Mouse (Mus musculus): Measurements from ENCODE around the gene Zswim3.
"Not testable (repeated sequence)": the region's sequence is repeated elsewhere in the genome, so short reads cannot be mapped to it uniquely, and the experiment has no call there.

The Zswim3 gene

DNA sequence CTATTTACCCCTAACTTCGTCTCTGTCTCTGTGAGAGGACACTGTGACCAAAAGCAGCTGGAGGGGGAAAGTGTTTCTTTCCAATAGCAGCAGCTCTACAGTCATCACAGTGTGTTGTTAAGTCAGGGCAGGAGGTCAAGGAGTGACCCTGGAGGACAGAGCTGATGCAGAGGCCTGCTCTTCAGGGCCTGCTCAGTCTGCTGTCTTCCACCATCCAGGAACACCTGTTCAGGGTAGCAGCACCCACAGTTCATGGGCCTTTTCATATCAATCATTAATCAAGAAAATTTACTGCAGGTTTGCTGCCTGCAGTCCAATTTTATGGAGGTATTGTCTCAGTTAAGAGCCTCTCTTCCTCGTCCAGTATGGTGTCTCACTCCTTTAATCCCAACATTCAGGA lies 8.7 kb downstream of the Zswim3 start:
- no peak for DNase-seq (ENCODE audit: low spot score)

DNA sequence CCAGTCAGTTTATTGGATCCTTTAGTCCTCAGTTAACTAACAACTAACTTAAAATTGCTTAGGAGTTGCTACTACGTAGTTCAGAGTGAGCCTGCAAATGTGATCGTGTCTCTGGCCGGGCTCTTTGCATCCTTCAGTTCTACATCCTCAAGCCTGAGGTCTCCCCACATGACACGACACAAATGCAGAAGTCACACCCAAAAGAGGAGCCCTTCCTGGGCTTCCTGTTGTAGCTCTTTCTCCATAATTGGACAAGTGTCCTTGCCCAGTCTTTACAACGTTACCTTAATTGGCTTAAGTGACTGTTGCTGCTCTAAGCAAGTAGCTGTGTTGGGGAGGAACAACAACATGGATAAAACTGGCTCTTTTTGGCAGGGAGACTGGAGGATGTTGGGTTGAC lies 10.4 kb downstream of the Zswim3 start:
- no peak for DNase-seq (ENCODE audit: low spot score)

DNA sequence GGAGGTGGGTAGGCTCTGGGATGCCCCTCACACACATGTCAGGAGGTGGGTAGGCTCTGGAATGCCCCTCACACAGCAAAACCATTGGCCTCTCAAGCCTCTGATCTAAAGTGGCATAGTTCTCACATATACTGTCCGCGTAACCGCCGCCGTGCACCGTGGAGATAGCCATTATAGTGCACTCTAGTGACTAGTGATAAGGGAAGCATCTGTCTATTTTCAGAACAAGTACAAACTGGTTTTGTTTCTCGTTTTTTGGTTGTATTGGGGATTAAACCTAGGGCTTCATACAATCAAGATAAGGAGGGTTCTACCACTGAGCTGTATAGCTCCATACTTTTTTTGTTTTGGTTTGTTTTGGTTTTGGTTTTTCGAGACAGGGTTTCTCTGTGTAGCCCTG lies 10.9 kb downstream of the Zswim3 start:
- DNase-seq (ENCODE audit: low spot score) = no peak

DNA sequence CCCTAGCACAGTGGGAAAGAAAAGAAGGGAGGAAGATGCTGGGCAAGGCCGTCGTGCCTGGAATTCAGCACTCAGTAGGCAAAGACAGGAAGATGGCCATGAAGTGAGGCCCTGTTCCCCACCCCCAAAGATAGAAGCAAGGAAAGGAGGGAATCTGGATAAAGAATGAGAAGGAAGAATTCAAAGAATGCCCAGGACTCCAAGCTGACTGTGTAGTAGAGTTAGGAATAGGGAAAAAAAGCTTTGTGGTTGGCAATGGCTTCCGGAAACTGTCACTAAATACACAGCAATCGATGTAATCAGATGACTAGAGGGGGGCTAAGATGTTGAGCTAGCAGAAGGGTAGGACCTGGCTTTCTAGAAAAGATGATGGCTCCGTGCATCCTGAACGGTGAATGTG lies 12.3 kb downstream of the Zswim3 start:
- DNase-seq (ENCODE audit: low spot score) = no peak

DNA sequence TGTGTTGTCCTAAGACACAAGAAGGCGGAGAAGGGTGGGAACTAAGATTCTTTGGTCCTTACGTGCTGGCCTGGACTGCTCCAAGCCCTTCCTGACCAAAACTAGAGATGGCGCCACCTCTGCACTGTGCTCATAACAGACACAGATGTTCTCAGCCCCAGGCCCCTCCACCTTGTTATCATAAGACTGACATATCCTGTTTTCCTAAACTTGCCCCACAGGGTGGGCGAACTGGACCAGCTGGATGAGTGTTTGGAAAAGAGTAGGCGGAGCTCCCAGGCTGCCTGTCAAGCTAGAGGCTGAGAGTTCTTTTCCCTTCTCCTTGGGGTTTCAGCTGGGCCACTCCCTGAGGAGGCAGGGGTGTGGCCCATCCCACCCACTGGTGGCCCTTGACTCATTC lies 12.8 kb downstream of the Zswim3 start:
- DNase-seq (ENCODE audit: low spot score) = no peak

DNA sequence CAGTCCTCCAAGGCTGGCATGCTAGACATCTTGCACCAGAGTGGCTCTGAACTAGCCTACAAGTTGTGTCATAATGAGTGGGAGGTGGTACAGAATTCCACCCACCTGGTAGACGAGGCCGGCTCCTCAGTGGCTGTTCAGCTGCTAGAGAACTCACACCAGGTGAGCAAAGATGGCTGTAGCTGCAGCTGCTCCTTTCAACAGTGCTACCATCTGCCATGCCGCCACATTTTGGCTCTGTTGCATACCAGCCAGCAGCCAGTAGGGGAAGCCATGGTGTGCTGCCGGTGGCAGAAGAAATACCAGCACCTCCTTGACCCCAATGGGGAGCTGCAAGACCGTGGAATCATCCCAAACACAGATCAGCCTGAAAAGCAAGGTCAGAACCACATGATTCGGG lies 16.2 kb downstream of the Zswim3 start:
- no peak for DNase-seq (ENCODE audit: low spot score)

DNA sequence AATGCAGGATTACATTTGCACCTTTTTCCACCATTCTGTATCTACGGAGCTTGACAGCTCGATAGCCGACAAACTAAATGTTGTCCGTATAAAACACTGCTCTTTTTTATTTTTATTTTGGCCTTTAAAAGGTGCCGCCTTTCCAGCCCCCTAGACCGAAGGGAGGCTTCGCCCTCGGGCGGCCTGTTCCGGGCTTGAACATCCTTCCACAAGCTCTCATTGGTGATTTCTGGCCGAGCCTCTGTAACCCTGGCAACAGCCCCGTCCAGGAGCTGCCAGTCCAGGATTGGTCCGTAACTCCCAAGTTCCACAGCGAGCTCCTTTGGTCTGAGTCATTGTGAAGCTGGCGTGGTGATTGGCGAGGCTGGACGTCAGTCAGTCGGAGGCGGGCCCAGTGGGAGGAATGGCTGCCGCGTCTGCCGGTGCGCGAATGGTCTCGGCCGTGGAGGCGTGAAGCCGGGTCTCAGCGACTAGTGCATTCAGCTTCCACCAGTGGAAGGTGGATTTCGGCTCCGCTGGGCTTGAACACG lies 17.8 kb downstream of the Zswim3 start, which contains the start of gene Zswim1:
Gene Zswim1, plus strand, starts transcription at position 51 of the 530 bp plus-strand sequence.
- peak; percentile 100 for DNase-seq (ENCODE audit: low spot score)

DNA sequence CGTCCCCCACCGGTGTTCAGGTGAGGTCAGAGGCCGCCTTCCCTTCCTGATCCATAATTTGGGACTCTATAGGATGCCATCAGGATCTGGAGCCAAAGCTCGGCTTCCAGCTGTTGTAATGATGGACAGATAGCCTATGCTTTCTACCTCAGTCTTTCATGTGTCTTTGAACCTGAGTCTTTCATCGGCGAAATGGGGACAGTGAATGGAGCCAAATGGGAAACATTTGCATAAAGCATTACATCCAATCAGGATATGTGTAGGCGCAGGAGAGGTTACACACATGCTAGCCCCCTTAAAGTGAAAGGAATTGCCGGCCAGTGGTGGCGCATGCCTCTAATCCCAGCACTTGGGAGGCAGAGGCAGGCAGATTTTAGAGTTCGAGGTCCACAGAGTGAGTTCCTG lies 18.3 kb downstream of the Zswim3 start:
- DNase-seq (ENCODE audit: low spot score) = no peak

DNA sequence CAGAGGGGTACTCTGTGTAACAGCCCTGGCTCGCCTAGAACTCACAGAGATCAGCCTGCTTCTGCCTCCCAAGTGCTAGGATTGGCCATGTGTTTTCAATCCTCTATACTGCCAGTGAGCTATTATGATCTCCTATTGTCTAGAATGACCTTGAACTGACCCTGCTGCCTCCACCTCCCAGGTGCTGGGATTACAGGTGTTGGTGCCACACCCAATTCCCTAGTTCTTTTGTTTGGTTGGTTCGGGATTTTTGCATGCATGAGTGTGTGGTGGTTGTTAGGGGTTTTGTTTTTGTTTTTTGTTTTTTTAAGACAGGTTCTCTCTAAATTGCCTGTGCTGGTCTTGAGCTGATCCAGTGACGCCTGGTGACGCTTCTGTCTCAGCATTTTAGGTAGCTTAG lies 19.1 kb downstream of the Zswim3 start:
- DNase-seq (ENCODE audit: low spot score) = no peak

DNA sequence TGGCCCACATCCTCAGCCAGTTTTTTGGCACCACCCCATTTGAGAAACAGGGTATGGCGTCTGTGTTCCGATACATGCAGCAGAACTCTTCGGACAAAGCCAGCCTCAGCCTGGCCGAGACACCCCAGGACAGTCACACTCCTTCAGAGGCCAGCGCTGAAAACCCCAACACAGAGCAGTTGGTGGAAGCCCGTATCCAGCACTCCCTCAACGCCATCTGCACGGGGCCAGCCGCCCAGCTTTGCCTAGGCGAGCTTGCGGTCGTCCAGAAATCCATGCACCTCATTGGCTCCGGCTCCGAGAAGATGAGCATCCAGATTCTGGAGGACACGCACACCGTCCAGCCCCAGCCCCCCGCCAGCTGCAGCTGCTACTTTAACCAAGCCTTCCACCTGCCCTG lies 20.6 kb downstream of the Zswim3 start:
- no peak for DNase-seq (ENCODE audit: low spot score)

DNA sequence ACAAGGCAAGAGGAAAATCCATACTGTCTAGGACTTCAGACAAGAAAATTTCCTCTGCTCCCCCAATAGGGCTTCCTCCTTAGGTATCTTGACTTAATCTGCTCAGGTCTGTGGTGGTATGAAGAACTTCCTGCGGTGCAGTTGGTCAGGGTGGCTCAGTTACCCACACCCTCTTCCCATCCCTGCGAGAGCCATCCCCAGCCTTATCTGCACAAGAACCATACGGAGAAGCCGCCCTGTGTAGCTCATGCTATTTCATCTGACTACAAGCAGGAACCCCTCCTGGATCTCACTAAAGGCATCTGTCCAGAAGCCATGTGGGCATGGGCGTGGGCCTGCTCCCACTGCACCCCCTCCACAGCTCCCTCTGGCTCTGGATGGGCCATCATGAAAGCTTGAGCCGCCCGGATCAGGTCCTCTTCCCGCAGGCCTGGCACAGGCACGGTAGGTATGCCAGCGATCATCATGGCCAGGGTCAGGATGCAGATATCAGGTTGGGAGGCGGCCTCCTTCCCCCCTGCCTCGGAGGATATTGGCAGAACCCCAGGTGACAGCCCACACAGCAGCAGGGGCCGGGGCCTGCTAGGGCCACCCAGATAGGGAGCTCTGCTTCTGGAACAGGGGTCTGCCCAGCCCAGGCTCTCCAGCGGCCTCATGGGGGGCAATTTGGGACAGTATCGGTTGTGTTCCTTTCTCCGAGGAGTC lies 22.4 kb downstream of the Zswim3 start:
- DNase-seq (ENCODE audit: low spot score) = no peak

DNA sequence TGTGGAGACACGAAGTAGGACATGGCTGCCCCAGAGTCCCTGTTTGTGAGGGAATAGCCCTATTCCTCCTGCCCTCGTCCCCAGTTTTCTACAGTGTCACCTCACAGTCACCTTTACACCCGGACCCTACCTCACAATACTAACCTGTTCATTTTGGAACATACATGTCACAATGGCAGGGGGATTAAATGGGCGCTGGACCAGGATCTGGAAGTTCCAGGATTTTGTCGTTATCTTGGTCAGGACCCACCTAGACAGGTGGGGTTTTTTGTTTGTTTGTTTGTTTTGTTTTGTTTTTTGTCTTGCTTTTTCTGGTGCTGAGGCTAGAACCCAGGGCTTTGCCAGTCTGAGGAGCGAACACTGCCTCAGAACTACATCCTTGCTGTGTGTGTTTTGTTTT lies 23.5 kb downstream of the Zswim3 start, which contains the start of gene Spata25:
Gene Spata25, minus strand, starts transcription at position 101 of the 400 bp plus-strand sequence.
- DNase-seq (ENCODE audit: low spot score) = no peak

DNA sequence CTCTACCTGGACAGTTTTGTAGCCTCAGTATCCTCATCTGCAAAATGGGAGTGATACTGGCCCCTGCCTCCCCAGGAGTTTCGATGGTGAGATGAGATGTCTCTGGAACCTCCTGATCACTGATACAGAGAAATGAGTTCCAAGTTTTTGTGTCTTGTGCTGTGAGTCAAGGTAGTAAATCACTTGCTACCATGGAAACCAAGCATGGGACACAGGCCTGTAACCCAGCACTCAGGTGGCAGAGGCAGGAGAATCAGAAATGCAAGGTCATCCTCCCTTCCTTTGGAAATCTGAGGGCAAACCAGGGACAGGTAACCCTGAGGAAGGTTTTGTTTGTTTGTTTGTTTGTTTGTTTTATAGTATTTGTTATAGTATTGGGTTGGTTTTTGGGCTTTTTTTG lies 24.2 kb downstream of the Zswim3 start:
- no peak for DNase-seq (ENCODE audit: low spot score)

DNA sequence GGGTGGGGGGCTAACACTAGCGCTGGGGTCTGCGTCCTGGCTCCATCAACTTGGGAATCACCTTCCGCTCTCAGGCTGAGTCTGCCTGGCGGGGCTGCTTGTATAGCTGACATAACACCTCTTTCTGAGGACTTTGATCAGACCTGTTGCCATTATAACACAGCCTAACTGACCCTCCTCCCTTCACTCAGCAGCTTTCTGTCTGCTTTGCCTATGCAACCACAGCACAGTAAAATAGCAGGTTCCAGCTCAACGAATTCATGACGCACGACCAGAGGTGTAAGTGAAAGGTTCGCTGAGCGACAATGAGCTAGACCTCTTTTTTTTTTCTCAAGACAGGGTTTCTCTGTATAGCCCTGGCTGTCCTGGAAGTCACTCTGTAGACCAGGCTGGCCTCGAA lies 26.1 kb downstream of the Zswim3 start:
- no peak for DNase-seq (ENCODE audit: low spot score)

DNA sequence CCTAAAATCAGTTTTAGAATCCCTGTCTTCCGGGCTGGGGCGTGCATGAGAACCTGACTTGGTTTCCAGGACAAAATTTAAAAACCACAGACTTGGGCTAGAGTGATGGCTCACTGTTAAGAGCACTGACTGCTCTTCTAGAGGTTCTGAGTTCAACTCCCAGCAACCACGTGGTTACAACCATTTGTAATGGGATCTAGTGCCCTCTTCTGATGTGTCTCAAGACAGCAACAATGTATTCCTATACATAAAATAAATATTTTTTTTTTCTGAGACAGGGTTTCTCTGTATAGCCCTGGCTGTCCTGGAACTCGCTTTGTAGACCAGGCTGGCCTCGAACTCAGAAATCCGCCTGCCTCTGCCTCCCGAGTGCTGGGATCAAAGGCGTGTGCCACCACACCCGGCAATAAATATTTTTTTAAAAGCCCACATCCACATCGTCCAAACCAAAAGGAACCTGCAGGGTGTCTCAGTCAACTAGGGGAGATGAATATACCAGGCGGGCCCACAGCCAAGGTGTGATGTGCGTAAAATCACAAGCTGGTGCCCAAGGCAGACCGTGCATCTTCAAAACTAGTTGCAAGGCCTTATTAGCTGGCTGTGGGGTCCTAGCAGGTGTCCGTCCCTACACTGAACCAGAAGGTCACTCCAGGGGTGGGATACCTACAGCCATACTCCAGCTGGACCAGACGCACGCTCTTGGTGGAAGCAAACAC lies 27.3 kb downstream of the Zswim3 start:
- no peak for DNase-seq (ENCODE audit: low spot score)

DNA sequence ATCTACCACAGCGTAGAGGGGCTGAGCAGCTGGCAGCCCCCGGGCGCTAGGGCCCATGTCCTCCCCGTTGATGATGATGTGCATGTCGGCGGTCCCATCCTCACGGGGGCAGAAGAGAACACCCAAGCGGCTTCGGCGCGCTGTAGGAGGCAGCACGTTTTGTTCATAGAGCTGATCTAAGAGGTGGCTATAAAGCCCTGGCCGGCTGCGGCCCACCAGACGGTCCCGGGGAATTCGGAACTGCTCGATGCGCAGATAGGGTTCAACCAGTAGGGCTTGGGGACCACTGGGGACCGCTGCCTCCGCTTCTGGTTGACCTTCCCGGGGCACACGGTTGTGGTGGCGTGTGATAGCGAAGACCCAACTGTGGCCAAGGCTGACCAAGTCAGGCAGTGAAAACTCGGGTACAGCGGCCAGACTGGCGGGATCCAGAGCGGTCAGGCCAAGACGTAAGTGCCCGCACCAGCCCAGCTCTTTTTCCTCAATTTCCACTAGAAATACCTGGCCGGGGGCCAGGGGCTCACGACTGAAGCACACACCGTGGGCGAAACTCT lies 27.9 kb downstream of the Zswim3 start, which contains the start of gene Ctsa:
Gene Ctsa, plus strand, starts transcription at position 126 of the 554 bp plus-strand sequence.
- DNase-seq (ENCODE audit: low spot score) = no peak

DNA sequence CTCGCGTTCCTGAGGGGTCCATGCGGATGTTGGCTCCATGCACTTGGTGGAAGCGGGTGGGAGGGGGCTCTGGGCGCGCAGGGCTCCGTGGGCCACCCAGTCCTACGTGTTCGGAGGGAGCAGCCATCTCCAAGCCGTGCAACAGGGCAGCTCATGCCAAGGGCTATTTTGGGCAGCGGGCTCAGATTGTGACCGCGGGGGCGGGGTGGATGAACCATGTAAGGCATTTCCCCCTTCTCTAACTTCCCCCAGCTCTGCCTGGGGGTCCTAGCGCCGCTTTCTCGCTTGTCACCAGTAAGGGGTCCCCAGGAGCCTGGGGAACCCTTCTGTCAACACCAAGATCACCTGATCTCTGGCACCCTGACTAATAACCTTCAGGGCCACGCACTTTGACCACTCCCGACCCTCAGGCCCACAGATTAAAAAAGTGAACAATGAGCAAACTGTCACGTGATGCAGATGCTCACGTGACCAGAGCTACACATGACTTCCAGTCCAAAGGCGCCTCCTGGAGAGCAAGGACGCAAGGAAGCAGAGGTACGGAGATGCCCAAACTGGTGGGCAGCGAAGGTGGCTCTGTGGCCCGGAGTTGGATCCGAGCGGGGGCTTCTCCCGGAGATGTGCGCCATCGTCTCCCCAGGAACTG lies 28.5 kb downstream of the Zswim3 start, which contains the start of gene Neurl2:
Gene Neurl2, minus strand, starts transcription at position 143 of the 646 bp plus-strand sequence.
- peak; percentile 71 for DNase-seq (ENCODE audit: low spot score)

DNA sequence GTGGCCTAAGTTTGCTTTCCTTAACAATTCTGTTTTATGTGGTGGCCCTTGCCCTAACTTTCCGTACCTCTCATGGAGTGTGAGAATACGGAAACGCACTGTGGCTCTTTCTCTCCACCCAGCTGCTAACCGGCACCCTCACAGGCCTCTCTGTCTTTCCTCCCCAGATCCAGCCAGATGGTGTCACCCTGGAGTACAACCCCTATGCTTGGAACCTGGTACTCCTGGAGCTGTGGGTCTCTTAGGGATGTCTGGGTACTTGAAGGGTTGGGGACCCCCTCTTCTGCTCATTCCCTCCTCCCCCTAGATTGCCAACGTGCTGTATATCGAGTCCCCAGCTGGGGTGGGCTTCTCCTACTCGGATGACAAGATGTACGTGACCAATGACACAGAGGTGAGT lies 29.6 kb downstream of the Zswim3 start:
- DNase-seq (ENCODE audit: low spot score) = no peak

DNA sequence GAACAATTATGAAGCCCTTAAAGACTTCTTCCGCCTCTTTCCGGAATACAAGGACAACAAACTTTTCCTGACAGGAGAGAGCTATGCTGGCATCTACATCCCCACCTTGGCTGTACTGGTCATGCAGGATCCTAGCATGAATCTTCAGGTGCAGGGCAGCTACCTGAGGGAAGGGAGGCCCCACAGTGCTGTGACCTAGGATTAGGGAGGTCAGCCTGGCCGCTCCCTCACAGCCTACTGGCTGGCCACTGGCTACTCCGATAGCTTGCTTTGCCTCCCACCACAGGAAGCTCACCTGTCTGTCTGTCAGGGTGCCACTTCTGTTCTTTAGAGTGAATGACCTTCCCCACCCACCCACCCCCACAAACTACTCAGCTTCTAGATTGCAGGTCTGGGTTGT lies 30.3 kb downstream of the Zswim3 start:
- no peak for DNase-seq (ENCODE audit: low spot score)

DNA sequence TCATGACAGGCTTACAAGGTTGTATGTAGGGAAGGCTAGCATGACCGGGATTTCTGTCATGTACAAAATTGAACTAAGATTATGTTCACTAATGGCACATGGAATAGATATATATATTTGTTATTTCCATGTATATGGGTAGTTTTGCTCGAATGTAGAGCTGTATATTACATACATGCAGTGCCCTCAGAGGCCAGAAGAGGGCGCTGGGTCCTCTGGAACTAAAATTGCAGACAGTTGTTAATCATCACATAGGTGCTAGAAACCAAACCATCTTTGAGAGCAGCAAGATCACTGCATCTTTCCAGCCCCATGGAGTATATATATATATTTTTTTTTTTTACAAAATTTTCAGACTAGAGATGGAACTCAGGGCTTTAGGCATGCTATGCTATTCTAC lies 40.9 kb downstream of the Zswim3 start:
- no peak for DNase-seq (ENCODE audit: low spot score)

DNA sequence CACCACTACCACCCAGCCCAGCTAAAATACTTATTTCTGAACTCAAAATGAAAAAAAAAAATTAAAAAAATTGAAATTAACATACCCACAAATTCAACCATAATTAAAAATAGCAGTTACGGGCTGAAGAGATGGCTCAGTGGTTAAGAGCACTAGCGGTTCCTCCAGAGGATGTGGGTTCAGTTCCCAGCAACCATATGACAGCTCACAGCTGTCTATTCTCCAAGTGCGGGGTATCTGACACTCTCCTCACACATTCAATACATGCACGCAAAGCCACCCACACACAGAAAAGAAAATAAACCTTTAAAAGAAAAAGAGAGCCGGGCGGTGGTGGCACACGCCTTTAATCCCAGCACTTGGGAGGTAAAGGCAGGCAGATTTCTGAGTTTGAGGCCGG lies 45.2 kb downstream of the Zswim3 start:
- no peak for DNase-seq (ENCODE audit: low spot score)

DNA sequence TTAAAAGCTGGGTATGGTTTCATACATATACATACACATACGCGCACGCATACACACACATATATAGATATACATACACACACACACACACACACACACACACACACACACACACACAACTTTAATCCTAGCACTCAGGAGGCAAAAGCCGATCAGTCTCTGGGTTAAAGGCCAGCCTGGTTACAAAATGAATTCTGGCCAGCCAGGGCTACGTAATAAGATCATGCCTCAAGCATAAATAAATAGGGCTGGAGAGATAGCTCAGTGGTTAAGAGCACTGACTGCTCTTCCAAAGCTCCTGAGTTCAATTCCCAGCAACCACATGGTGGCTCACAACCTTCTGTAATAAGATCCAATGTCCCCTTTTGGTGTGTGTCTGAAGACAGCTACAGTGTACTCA lies 50.7 kb downstream of the Zswim3 start:
- DNase-seq (ENCODE audit: low spot score) = not testable (repeated sequence)
